Mouse (Mus musculus): ENCODE measurements around the gene Il33. TPM values are rescaled to one million over a fixed set of nuclear protein-coding genes. Genes with fewer than 3 reads are reported as not detected.

The Il33 gene
- polyA plus RNA-seq (2014; fragmentation: Illumina TruSeq; extraction: RNeasy Lipid Tissue Mini Kit (QIAGEN cat#74804); ENCODE audit: low read depth, low replicate concordance) = 3.6 TPM

DNA sequence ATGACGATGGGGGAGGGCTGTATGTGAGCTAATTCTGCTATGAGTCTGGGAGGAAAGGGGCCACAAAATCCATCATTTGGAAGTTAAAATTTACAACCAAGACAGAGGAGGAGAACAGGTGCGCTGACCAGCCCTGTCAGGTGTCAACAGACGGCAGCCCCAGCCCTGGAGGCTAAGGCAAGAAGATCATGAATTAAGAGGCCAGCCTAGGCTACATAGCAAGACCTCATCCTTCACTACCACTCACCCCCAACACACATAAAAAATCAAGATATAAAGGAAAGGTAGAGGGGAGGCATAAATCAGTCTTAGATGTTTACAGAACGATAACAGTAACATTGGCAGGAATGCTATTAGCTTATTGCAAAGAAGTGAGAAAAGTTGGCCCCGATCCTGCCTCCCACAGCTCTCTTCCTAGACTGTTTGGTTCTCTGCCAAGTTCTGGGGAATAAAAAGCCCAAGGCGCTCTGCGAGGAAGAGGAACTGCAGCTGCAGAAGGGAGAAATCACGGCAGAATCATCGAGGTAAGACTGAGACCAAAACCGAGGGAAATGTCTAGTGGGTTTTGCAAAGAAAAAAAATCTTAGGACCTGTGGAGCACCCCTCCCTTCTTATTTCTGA lies at the start of gene Il33:
TSS of gene Il33 (plus strand) at position 477 of the 621 bp plus-strand sequence.

DNA sequence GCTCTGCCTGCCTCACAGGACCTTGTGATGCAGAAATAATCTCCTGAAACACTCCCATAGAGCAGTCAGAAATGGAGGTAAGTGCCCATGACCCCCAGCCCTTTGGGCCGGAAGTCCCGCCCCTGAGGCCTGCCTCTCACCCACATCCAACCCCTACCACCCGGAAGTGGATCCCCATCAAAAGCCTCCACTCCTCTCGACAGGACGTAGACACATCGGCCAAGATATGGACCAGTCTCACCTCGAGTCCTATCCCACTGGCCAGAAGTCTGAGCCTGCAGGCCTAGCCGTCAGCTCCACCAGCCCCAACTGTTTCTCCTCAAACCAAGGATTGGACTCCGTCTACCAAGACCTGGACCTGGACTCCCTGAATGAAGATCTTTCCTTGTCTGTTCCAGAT lies 78.7 kb downstream of the Il33 start, which contains the start of gene Trpd52l3:
TSS of gene Trpd52l3 (plus strand) at position 170 of the 400 bp plus-strand sequence.

Other genes starting within 250 kb of the Il33 start
- not detected for gene Mlana, start 227.3 kb upstream of the Il33 start, polyA plus RNA-seq (2014; fragmentation: Illumina TruSeq; extraction: RNeasy Lipid Tissue Mini Kit (QIAGEN cat#74804); ENCODE audit: low read depth, low replicate concordance)
- 27.2 TPM for gene 9930021J03Rik, start 119.1 kb upstream of the Il33 start, polyA plus RNA-seq (2014; fragmentation: Illumina TruSeq; extraction: RNeasy Lipid Tissue Mini Kit (QIAGEN cat#74804); ENCODE audit: low read depth, low replicate concordance)
- 15.5 TPM for gene Ranbp6, start 112.1 kb upstream of the Il33 start, polyA plus RNA-seq (2014; fragmentation: Illumina TruSeq; extraction: RNeasy Lipid Tissue Mini Kit (QIAGEN cat#74804); ENCODE audit: low read depth, low replicate concordance)
- not detected for gene Trpd52l3, start 78.7 kb downstream of the Il33 start, polyA plus RNA-seq (2014; fragmentation: Illumina TruSeq; extraction: RNeasy Lipid Tissue Mini Kit (QIAGEN cat#74804); ENCODE audit: low read depth, low replicate concordance)
- gene Uhrf2, start 105.4 kb downstream of the Il33 start, polyA plus RNA-seq (2014; fragmentation: Illumina TruSeq; extraction: RNeasy Lipid Tissue Mini Kit (QIAGEN cat#74804); ENCODE audit: low read depth, low replicate concordance) = 42.3 TPM